Mouse (Mus musculus) CH12.LX (cell line): ENCODE measurements around the gene Rho. TPM values are rescaled to one million over a fixed set of nuclear protein-coding genes. Genes with fewer than 3 reads are reported as not detected.

ENCODE experiments used
- DNase-seq: peaks from one replicate; pipeline ENCODE4 v3.0.0-alpha.2; 2013; ENCODE audit errors: extremely low read depth
- H3K27ac ChIP-seq: 2 replicates; pipeline ENCODE4 v1.5.1; 2012; ENCODE audit warnings: low read depth, mild to moderate bottlenecking, control low read depth, moderate library complexity; ENCODE audit not compliant: insufficient read depth
- H3K27me3 ChIP-seq: replicated peaks from 2 replicates; pipeline ENCODE3; 2012; ENCODE audit warnings: inconsistent platforms
- H3K36me3 ChIP-seq, 2 experiments: replicated peaks in 1 of 2; 2 replicates each; pipeline versions ENCODE3 to v1.6.1; 2012; ENCODE audit warnings: inconsistent platforms in 1 of 2, low read length in 1 of 2, mild to moderate bottlenecking in 1 of 2, mixed read lengths in 1 of 2, moderate library complexity in 1 of 2; ENCODE audit not compliant: control insufficient read depth in 1 of 2, insufficient read depth in 1 of 2
- H3K4me1 ChIP-seq, 2 experiments: 2 replicates each; pipeline ENCODE4 v1.6.1; 2012; ENCODE audit warnings: inconsistent platforms in 1 of 2, moderate library complexity in 1 of 2; ENCODE audit not compliant: insufficient read depth in 2 of 2, control insufficient read depth in 1 of 2
- H3K4me2 ChIP-seq: 2 replicates; pipeline ENCODE4 v1.6.1; 2012; ENCODE audit warnings: low read depth, mild to moderate bottlenecking, control low read depth; ENCODE audit not compliant: poor library complexity, insufficient read depth, severe bottlenecking
- H3K4me3 ChIP-seq, 3 experiments: fragments of 150-350 bp in 1 of 3; sonication (generic) in 1 of 3; replicated peaks in 1 of 3; 2 replicates each; pipeline versions ENCODE3 to v1.5.1; 2011 to 2012; ENCODE audit warnings: low read depth in 2 of 3, low read length in 2 of 3, mild to moderate bottlenecking in 2 of 3, moderate library complexity in 2 of 3, control low read depth in 1 of 3, improper control_type of control experiment in 1 of 3, inconsistent platforms in 1 of 3, mixed read lengths in 1 of 3; ENCODE audit not compliant: poor library complexity in 1 of 3
- H3K79me2 ChIP-seq: replicated peaks from 2 replicates; pipeline ENCODE4 v1.6.1; 2012; ENCODE audit warnings: mild to moderate bottlenecking, moderate library complexity; ENCODE audit not compliant: control insufficient read depth, poor library complexity, insufficient read depth, severe bottlenecking; ENCODE audit errors: extremely low read depth
- H3K9ac ChIP-seq: 2 replicates; pipeline ENCODE4 v1.6.1; 2012; ENCODE audit warnings: low read depth, mild to moderate bottlenecking, control low read depth, moderate library complexity; ENCODE audit not compliant: insufficient read depth
- H3K9me3 ChIP-seq: replicated peaks from 2 replicates; pipeline ENCODE3; 2012; ENCODE audit warnings: low read length, inconsistent platforms, mixed read lengths
- BHLHE40 ChIP-seq: IDR thresholded peaks from 2 replicates; pipeline ENCODE4 v1.6.1; 2011; ENCODE audit warnings: mild to moderate bottlenecking, low read depth, low read length, improper control_type of control experiment
- CHD1 ChIP-seq: IDR thresholded peaks from 2 replicates; pipeline ENCODE4 v1.6.1; 2012; ENCODE audit warnings: low read depth, low read length, improper control_type of control experiment, inconsistent platforms
- CTCF ChIP-seq, 2 experiments: IDR thresholded peaks in 1 of 2; conservative IDR thresholded peaks in 1 of 2; 2 replicates each; pipeline ENCODE4 v1.5.1; 2011 to 2012; ENCODE audit warnings: low read depth in 2 of 2, low read length in 2 of 2, improper control_type of control experiment in 1 of 2, inconsistent platforms in 1 of 2, mild to moderate bottlenecking in 1 of 2, moderate library complexity in 1 of 2
- E2F4 ChIP-seq: IDR thresholded peaks from 2 replicates; pipeline ENCODE4 v1.6.1; 2011; ENCODE audit warnings: low read depth, low read length, improper control_type of control experiment; ENCODE audit not compliant: insufficient replicate concordance
- EP300 ChIP-seq: IDR thresholded peaks from 2 replicates; pipeline ENCODE4 v1.6.1; 2011; ENCODE audit warnings: low read length, improper control_type of control experiment
- ETS1 ChIP-seq: conservative IDR thresholded peaks from 2 replicates; pipeline ENCODE4 v1.6.1; 2012; ENCODE audit warnings: low read depth, mild to moderate bottlenecking, inconsistent platforms, low read length, improper control_type of control experiment, moderate library complexity
- GABPA ChIP-seq: IDR thresholded peaks from 2 replicates; pipeline ENCODE4 v1.6.1; 2012; ENCODE audit warnings: low read depth, low read length, improper control_type of control experiment, inconsistent platforms; ENCODE audit not compliant: insufficient replicate concordance
- IRF4 ChIP-seq: IDR thresholded peaks from 2 replicates; pipeline ENCODE4 v1.6.1; 2014; ENCODE audit warnings: low read depth, mild to moderate bottlenecking, inconsistent platforms, low read length, improper control_type of control experiment
- KAT2A ChIP-seq: IDR thresholded peaks from 2 replicates; pipeline ENCODE4 v1.6.1; 2012; ENCODE audit warnings: low read length, improper control_type of control experiment, inconsistent platforms; ENCODE audit not compliant: insufficient replicate concordance
- MAFK ChIP-seq: IDR thresholded peaks from 2 replicates; pipeline ENCODE4 v1.6.1; 2011; ENCODE audit warnings: low read length, improper control_type of control experiment; ENCODE audit not compliant: insufficient replicate concordance
- MAZ ChIP-seq: IDR thresholded peaks from 2 replicates; pipeline ENCODE4 v1.6.1; 2012; ENCODE audit warnings: low read depth, mild to moderate bottlenecking, inconsistent platforms, low read length, improper control_type of control experiment, moderate library complexity
- MEF2A ChIP-seq: IDR thresholded peaks from 2 replicates; pipeline ENCODE4 v1.6.1; 2014; ENCODE audit warnings: low read depth, mild to moderate bottlenecking, inconsistent platforms, low read length, improper control_type of control experiment, borderline replicate concordance
- MXI1 ChIP-seq: IDR thresholded peaks from 2 replicates; pipeline ENCODE4 v1.6.1; 2011; ENCODE audit warnings: mild to moderate bottlenecking, low read depth, low read length, improper control_type of control experiment
- MYC ChIP-seq: IDR thresholded peaks from 2 replicates; pipeline ENCODE4 v1.6.1; 2011; ENCODE audit warnings: low read depth, mild to moderate bottlenecking, improper control_type of control experiment, low read length
- NELFE ChIP-seq: IDR thresholded peaks from 2 replicates; pipeline ENCODE4 v1.6.1; 2011; ENCODE audit warnings: low read depth, low read length, improper control_type of control experiment
- PAX5 ChIP-seq: IDR thresholded peaks from 2 replicates; pipeline ENCODE4 v1.6.1; 2012; ENCODE audit warnings: low read length, inconsistent platforms, mixed read lengths
- POLR2A ChIP-seq: IDR thresholded peaks from 2 replicates; pipeline ENCODE4 v1.6.1; 2011; ENCODE audit warnings: low read depth, mild to moderate bottlenecking, improper control_type of control experiment, low read length
- POLR2AphosphoS2 ChIP-seq: IDR thresholded peaks from 2 replicates; pipeline ENCODE4 v1.6.1; 2011; ENCODE audit warnings: low read depth, low read length, improper control_type of control experiment
- RCOR1 ChIP-seq: conservative IDR thresholded peaks from 2 replicates; pipeline ENCODE4 v1.6.1; 2012; ENCODE audit warnings: low read depth, mild to moderate bottlenecking, inconsistent platforms, low read length, improper control_type of control experiment
- SIN3A ChIP-seq: IDR thresholded peaks from 2 replicates; pipeline ENCODE4 v1.6.1; 2012; ENCODE audit warnings: low read length, improper control_type of control experiment, inconsistent platforms
- SMC3 ChIP-seq: IDR thresholded peaks from 2 replicates; pipeline ENCODE4 v1.6.1; 2011; ENCODE audit warnings: low read depth, low read length, improper control_type of control experiment
- TBP ChIP-seq: conservative IDR thresholded peaks from 2 replicates; pipeline ENCODE4 v1.6.1; 2011; ENCODE audit warnings: low read depth, low read length, improper control_type of control experiment
- TCF12 ChIP-seq: IDR thresholded peaks from 2 replicates; pipeline ENCODE4 v1.6.1; 2014; ENCODE audit warnings: low read depth, mild to moderate bottlenecking, inconsistent platforms, low read length, improper control_type of control experiment
- USF2 ChIP-seq: conservative IDR thresholded peaks from 2 replicates; pipeline ENCODE4 v1.6.1; 2011; ENCODE audit warnings: low read depth, low read length, improper control_type of control experiment
- ZC3H11A ChIP-seq: IDR thresholded peaks from 2 replicates; pipeline ENCODE4 v1.6.1; 2012; ENCODE audit warnings: low read depth, mild to moderate bottlenecking, inconsistent platforms, low read length, improper control_type of control experiment
- ZKSCAN1 ChIP-seq: IDR thresholded peaks from 2 replicates; pipeline ENCODE4 v1.6.1; 2012; ENCODE audit warnings: low read depth, inconsistent platforms, low read length, improper control_type of control experiment, borderline replicate concordance
- ZNF384 ChIP-seq: IDR thresholded peaks from 2 replicates; pipeline ENCODE4 v1.6.1; 2012; ENCODE audit warnings: low read depth, low read length, improper control_type of control experiment, inconsistent platforms
- dilution Hi-C: fragments of 300-500 bp; cut with MboI; formaldehyde crosslinking; loops from 2 replicates; pipeline ENCODE4 v1.14.3; 2020; ENCODE audit warnings: low sequenced_read_pairs; ENCODE audit not compliant: extremely low pct_unique_long_range_greater_than_20kb, extremely low pct_ligation_motif_present
- in situ Hi-C: fragments of 300-500 bp; cut with MboI; formaldehyde crosslinking; loops from 3 replicates; pipeline ENCODE4 v1.14.3; 2019; ENCODE audit warnings: low sequenced_read_pairs, low pct_ligation_motif_present, low pct_unique_long_range_greater_than_20kb, mixed read lengths
- polyA plus RNA-seq: library from polyadenylated mRNA; unstranded; fragments of >175 nt; gene quantifications from 2 replicates; pipeline ENCODE4 v1.2.1, GENCODE M21; 2012; ENCODE audit warnings: low read depth; ENCODE audit not compliant: insufficient read length
- total RNA-seq, 2 experiments: library from RNA; depleted of rRNA; stranded (reverse); fragments of 300-350 nt in 1 of 2; fragments of >200 nt in 1 of 2; gene quantifications; 2 replicates each; pipeline ENCODE4 v1.2.3; 2012 to 2014

The Rho gene
- total and polyA plus RNA-seq, 3 experiments, result 0.04 TPM; not detected in 1

DNA sequence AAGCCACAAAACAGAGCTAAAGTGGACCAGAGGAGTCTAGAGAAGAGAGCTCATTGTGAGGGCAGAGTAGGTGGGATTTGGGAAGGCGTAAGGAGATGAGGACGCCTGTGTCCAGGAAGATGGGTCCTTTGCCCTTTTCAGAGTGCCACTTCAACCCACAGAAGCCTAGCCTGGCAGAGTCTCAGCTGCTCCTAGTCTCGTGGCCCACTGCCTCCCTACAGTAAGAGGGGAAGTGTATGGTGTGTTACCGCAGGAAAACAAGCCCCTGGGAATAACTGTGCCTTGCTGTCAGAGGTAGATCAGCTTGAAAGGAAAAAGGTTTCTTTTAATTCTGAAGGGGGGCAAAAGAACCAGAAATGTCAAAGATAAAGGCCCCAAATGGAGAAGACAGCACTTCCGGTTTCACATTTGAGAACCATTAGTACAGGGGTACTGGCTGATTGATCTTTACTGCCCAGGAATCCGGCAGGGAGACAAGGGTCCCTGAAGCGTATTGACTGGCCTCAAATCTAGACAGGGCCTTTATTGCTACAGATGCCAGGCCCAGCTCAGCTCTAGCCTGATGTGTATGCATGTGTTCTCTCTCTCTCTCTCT is 33.5 kb upstream of the Rho start:
- dilution Hi-C loops (no loop called here), in situ Hi-C loops (loop anchor here (5.0 kb wide), 1 partner anchor 46 kb away; the partner anchor contains the start of genes Ift122 and Mbd4)
- H3K4me1 ChIP-seq, result peaks cover 18 to 48% of the 10 kb centered on the region in 2 experiments
- no peak for DNase-seq
- no peak overlapping the region for H3K4me3 ChIP-seq
- TF ChIP-seq MEF2A (no peak), ZNF384 (no peak), E2F4 (no peak), SMC3 (no peak), MYC (no peak), RCOR1 (no peak), CHD1 (no peak), TBP (no peak), USF2 (no peak), POLR2AphosphoS2 (no peak), PAX5 (no peak), POLR2A (no peak), BHLHE40 (no peak), KAT2A (no peak)
- peaks cover 12 to 32% of the 10 kb centered on the region in 2 experiments for H3K36me3 ChIP-seq
- no peaks in the 10 kb centered on the region for H3K9me3 ChIP-seq
- H3K79me2 ChIP-seq, result no peaks in the 10 kb centered on the region
- no peaks in the 10 kb centered on the region for H3K27me3 ChIP-seq
- H3K9ac ChIP-seq, result 0 out of 2 replicates have a peak overlapping the region, but pooled peaks have one; percentile 41
- H3K4me2 ChIP-seq, result peak overlapping the region; percentile 47
- no peak overlapping the region for H3K27ac ChIP-seq

- Histone ChIP-seq H3K9ac (no peak overlapping the region), H3K79me2 (no peaks in the 10 kb centered on the region), H3K9me3 (no peaks in the 10 kb centered on the region), H3K4me2 (no peak overlapping the region), H3K27me3 (no peaks in the 10 kb centered on the region), H3K27ac (no peak overlapping the region), H3K4me1 (peaks cover 25 to 77% of the 10 kb centered on the region in 2 experiments), H3K36me3 (peaks cover 6 to 27% of the 10 kb centered on the region in 2 experiments), H3K4me3 (no peak overlapping the region)
- TF ChIP-seq ZC3H11A (peak; percentile 95), ZKSCAN1 (no peak), BHLHE40 (peak; percentile 55; the same call in 1 of the 2 replicates), SMC3 (peak; percentile 100), NELFE (peak; percentile 59; the same call in 1 of the 2 replicates), TCF12 (0 out of 2 replicates have a peak, but pooled peaks have one; percentile 30), MXI1 (no peak), MAFK (0 out of 2 replicates have a peak, but pooled peaks have one; percentile 7), EP300 (peak; percentile 42; the same call in 1 of the 2 replicates), MEF2A (peak; percentile 51; the same call in 1 of the 2 replicates), IRF4 (peak; percentile 67; the same call in 1 of the 2 replicates), ZNF384 (no peak), MAZ (peak; percentile 82; the same call in 1 of the 2 replicates), GABPA (no peak), SIN3A (peak; percentile 52; the same call in 1 of the 2 replicates), ETS1 (0 out of 2 replicates have a peak, but pooled peaks have one; percentile 16), CTCF (conservative IDR thresholded peaks at IDR 0.05 in 1 of 2, IDR thresholded peaks at IDR 0.05 in 1 of 2; ENCODE audit: low read depth in 2 of 2, low read length in 2 of 2) (peak; percentile 69 to 98)
- in situ Hi-C loops (loop anchor here (5.0 kb wide), 2 partner anchors 96 to 231 kb away; partner anchors contain the start of gene Plxnd1), dilution Hi-C loops (no loop called here)
- DNase-seq, result peak; percentile 59
Observed at GRCm38 (mm10) chr6:115901062-115901461, 30.5 kb upstream of the Rho start.
